Mouse (Mus musculus) lung, embryonic 16.5 days (tissue): ENCODE data around the gene Erbb4. TPM values are rescaled to one million over a fixed set of nuclear protein-coding genes. Genes with fewer than 3 reads are reported as not detected.

Experiments
- ATAC-seq: fragments of 200-750 bp; cut with Nextera tagmentation; 2 replicates; pipeline ENCODE4 v1.8.0; 2017; ENCODE audit warnings: low read depth, mild to moderate bottlenecking, moderate library complexity
- H3K27ac ChIP-seq: fragments of 300-500 bp; sonication (generic); 2 replicates; pipeline ENCODE4 v1.5.1; 2014; ENCODE audit warnings: mild to moderate bottlenecking, control low read depth, low read length
- H3K27me3 ChIP-seq: fragments of 300-500 bp; sonication (generic); 2 replicates; pipeline ENCODE4 v1.6.1; 2014; ENCODE audit warnings: low read depth, low read length, mixed read lengths; ENCODE audit not compliant: control insufficient read depth, insufficient read depth
- H3K36me3 ChIP-seq: fragments of 300-500 bp; sonication (generic); 2 replicates; pipeline ENCODE4 v1.6.1; 2014; ENCODE audit warnings: low read length; ENCODE audit not compliant: control insufficient read depth, insufficient read depth
- H3K4me1 ChIP-seq: fragments of 300-500 bp; sonication (generic); replicated peaks from 2 replicates; pipeline ENCODE4 v1.6.1; 2014; ENCODE audit warnings: low read length, mixed read lengths; ENCODE audit not compliant: control insufficient read depth, insufficient read depth
- H3K4me2 ChIP-seq: fragments of 300-500 bp; sonication (generic); 2 replicates; pipeline ENCODE4 v1.6.1; 2014; ENCODE audit warnings: low read depth, low read length, control low read depth
- H3K4me3 ChIP-seq: fragments of 300-500 bp; sonication (generic); 2 replicates; pipeline ENCODE4 v1.5.1; 2014; ENCODE audit warnings: mild to moderate bottlenecking, low read length, control low read depth
- H3K9ac ChIP-seq: fragments of 300-500 bp; sonication (generic); 2 replicates; pipeline ENCODE4 v1.6.1; 2014; ENCODE audit warnings: low read length, control low read depth
- H3K9me3 ChIP-seq: fragments of 300-500 bp; sonication (generic); 2 replicates; pipeline ENCODE4 v1.6.1; 2016; ENCODE audit warnings: low read length; ENCODE audit not compliant: control insufficient read depth
- WGBS: fragments of 180-500 bp; shearing (Covaris S2); extraction: QIAGEN DNeasy Blood & Tissue Kit; methylation state at CpG from one replicate; pipeline ENCODE4 v1.1.7; 2014; 5-methylcytosine and 5-hydroxymethylcytosine counted together
- polyA plus RNA-seq: library from polyadenylated mRNA; unstranded; fragments of >200 nt; fragmentation: Nextera tagmentation; extraction: Ambion mirVana; gene quantifications from 2 replicates; pipeline ENCODE4 v1.2.1, GENCODE M21; 2015

Erbb4 gene
- polyA plus RNA-seq, 1 experiment from 2014 or later: 1.1 TPM

- Histone ChIP-seq H3K27me3 (no peaks in the 10 kb centered on the region), H3K36me3 (no peaks in the 10 kb centered on the region), H3K27ac (no peak overlapping the region), H3K9me3 (no peaks in the 10 kb centered on the region), H3K4me2 (no peak overlapping the region), H3K9ac (no peak overlapping the region), H3K4me1 (no peaks in the 10 kb centered on the region), H3K4me3 (no peak overlapping the region)
- ATAC-seq: no peak
- WGBS: 87% methylated on average over 5 of the region's 5 CpGs
These were observed 345.4 kb downstream of the Erbb4 start for GRCm38 (mm10) chr1:68762456-68762855.

- Histone ChIP-seq H3K4me3 (no peak overlapping the region), H3K27me3 (no peaks in the 10 kb centered on the region), H3K36me3 (no peaks in the 10 kb centered on the region), H3K4me2 (no peak overlapping the region), H3K27ac (no peak overlapping the region), H3K9me3 (no peaks in the 10 kb centered on the region), H3K4me1 (no peaks in the 10 kb centered on the region), H3K9ac (no peak overlapping the region)
- no peak for ATAC-seq
- WGBS: 8% methylated on average over 1 of the region's 1 CpGs
These were observed 358.9 kb downstream of the Erbb4 start for GRCm38 (mm10) chr1:68748976-68749375.

- H3K9me3 ChIP-seq: no peaks in the 10 kb centered on the region
- H3K4me1 ChIP-seq: no peaks in the 10 kb centered on the region
- no peak overlapping the region for H3K9ac ChIP-seq
- H3K27me3 ChIP-seq: no peaks in the 10 kb centered on the region
- no peak for ATAC-seq
- no peak overlapping the region for H3K27ac ChIP-seq
- no peak overlapping the region for H3K4me3 ChIP-seq
- H3K4me2 ChIP-seq: no peak overlapping the region
- H3K36me3 ChIP-seq: no peaks in the 10 kb centered on the region
These were observed 426.4 kb downstream of the Erbb4 start for GRCm38 (mm10) chr1:68681478-68681877.

- H3K4me3 ChIP-seq: no peak overlapping the region
- no peak overlapping the region for H3K4me2 ChIP-seq
- H3K27ac ChIP-seq: no peak overlapping the region
- H3K36me3 ChIP-seq: no peaks in the 10 kb centered on the region
- no peak for ATAC-seq
- 80% methylated on average over 4 of the region's 4 CpGs for WGBS
- H3K4me1 ChIP-seq: no peaks in the 10 kb centered on the region
- no peaks in the 10 kb centered on the region for H3K27me3 ChIP-seq
- H3K9ac ChIP-seq: no peak overlapping the region
- H3K9me3 ChIP-seq: no peaks in the 10 kb centered on the region
These were observed 433.2 kb downstream of the Erbb4 start for GRCm38 (mm10) chr1:68674667-68675066.

GRCm38 (mm10) chr1:68666831-68667601, 440.8 kb downstream of the Erbb4 start:
- no peaks in the 10 kb centered on the region for H3K27me3 ChIP-seq
- H3K4me1 ChIP-seq: no peaks in the 10 kb centered on the region
- no peaks in the 10 kb centered on the region for H3K9me3 ChIP-seq
- no peak overlapping the region for H3K4me2 ChIP-seq
- no peak for ATAC-seq
- no peak overlapping the region for H3K9ac ChIP-seq
- WGBS: 83% methylated on average over 10 of the region's 10 CpGs
- no peaks in the 10 kb centered on the region for H3K36me3 ChIP-seq
- H3K27ac ChIP-seq: no peak overlapping the region
- H3K4me3 ChIP-seq: no peak overlapping the region

- no peaks in the 10 kb centered on the region for H3K36me3 ChIP-seq
These were observed 517.4 kb downstream of the Erbb4 start for GRCm38 (mm10) chr1:68590475-68590874.

GRCm38 (mm10) chr1:68573851-68574540, 533.9 kb downstream of the Erbb4 start:
- 30% methylated on average over 4 of the region's 4 CpGs for WGBS
- ATAC-seq: no peak

More at GRCm38 (mm10) chr1:68590475-68590874, 517.4 kb downstream of the Erbb4 start:
- no peaks in the 10 kb centered on the region for H3K4me1 ChIP-seq
- H3K27me3 ChIP-seq: no peaks in the 10 kb centered on the region
- H3K9me3 ChIP-seq: no peaks in the 10 kb centered on the region
- 63% methylated on average over 3 of the region's 3 CpGs for WGBS
- no peak for ATAC-seq
- no peak overlapping the region for H3K9ac ChIP-seq
- no peak overlapping the region for H3K4me3 ChIP-seq
- no peak overlapping the region for H3K4me2 ChIP-seq
- H3K27ac ChIP-seq: no peak overlapping the region

GRCm38 (mm10) chr1:68570924-68571323, 536.9 kb downstream of the Erbb4 start:
- Histone ChIP-seq H3K9me3 (no peaks in the 10 kb centered on the region), H3K27me3 (no peaks in the 10 kb centered on the region), H3K4me1 (no peaks in the 10 kb centered on the region), H3K9ac (no peak overlapping the region), H3K4me2 (no peak overlapping the region), H3K27ac (no peak overlapping the region), H3K36me3 (no peaks in the 10 kb centered on the region), H3K4me3 (no peak overlapping the region)
- ATAC-seq: no peak
- WGBS: 79% methylated on average over 1 of the region's 1 CpGs

More at GRCm38 (mm10) chr1:68573851-68574540, 533.9 kb downstream of the Erbb4 start:
- Histone ChIP-seq H3K27ac (no peak overlapping the region), H3K4me1 (no peaks in the 10 kb centered on the region), H3K36me3 (no peaks in the 10 kb centered on the region), H3K4me3 (no peak overlapping the region), H3K9ac (no peak overlapping the region), H3K4me2 (no peak overlapping the region), H3K27me3 (no peaks in the 10 kb centered on the region), H3K9me3 (no peaks in the 10 kb centered on the region)

- H3K27ac ChIP-seq: no peak overlapping the region
- H3K4me1 ChIP-seq: no peaks in the 10 kb centered on the region
- no peak for ATAC-seq
- 82% methylated on average over 4 of the region's 4 CpGs for WGBS
- no peaks in the 10 kb centered on the region for H3K36me3 ChIP-seq
- no peaks in the 10 kb centered on the region for H3K9me3 ChIP-seq
- H3K4me2 ChIP-seq: no peak overlapping the region
- no peak overlapping the region for H3K9ac ChIP-seq
- no peak overlapping the region for H3K4me3 ChIP-seq
- no peaks in the 10 kb centered on the region for H3K27me3 ChIP-seq
These were observed 564.9 kb downstream of the Erbb4 start for GRCm38 (mm10) chr1:68542942-68543341.
